Mouse (Mus musculus) B cell, adult 2 months (primary cell): ENCODE data around the gene St8sia6.

Experiments used
- DNase-seq, 2 experiments: peaks; one replicate each; pipeline ENCODE4 v3.0.0; 2022

St8sia6 gene

GRCm38 (mm10) chr2:13793969-13794363, at the start of gene St8sia6:
Gene St8sia6, minus strand, starts transcription at chr2:13794064.
- DNase-seq, result no peak

- DNase-seq, result no peak
Measured at GRCm38 (mm10) chr2:13836310-13836709, 42.4 kb upstream of the St8sia6 start.

- no peak for DNase-seq
Measured at GRCm38 (mm10) chr2:13834989-13835388, 41.1 kb upstream of the St8sia6 start.

- DNase-seq, result no peak
Measured at GRCm38 (mm10) chr2:13816645-13817044, 22.8 kb upstream of the St8sia6 start.

- DNase-seq, result no peak
Measured at GRCm38 (mm10) chr2:13808593-13808992, 14.7 kb upstream of the St8sia6 start.

- no peak for DNase-seq
Measured at GRCm38 (mm10) chr2:13808008-13808407, 14.1 kb upstream of the St8sia6 start.

GRCm38 (mm10) chr2:13806120-13806519, 12.3 kb upstream of the St8sia6 start:
- DNase-seq, result peak; percentile 19 to 20

GRCm38 (mm10) chr2:13800639-13801038, 6.8 kb upstream of the St8sia6 start:
- DNase-seq, result no peak

GRCm38 (mm10) chr2:13794446-13794845, 582 bp upstream of the St8sia6 start:
- DNase-seq, result no peak

GRCm38 (mm10) chr2:13793054-13793968, 553 bp downstream of the St8sia6 start:
- DNase-seq, result peak; percentile 50 to 51

- peak in 1 of 2 experiments; percentile 14 for DNase-seq
Measured at GRCm38 (mm10) chr2:13792256-13793005, 1.4 kb downstream of the St8sia6 start.

- DNase-seq, result no peak
Measured at GRCm38 (mm10) chr2:13791598-13791997, 2.3 kb downstream of the St8sia6 start.

GRCm38 (mm10) chr2:13789365-13789764, 4.5 kb downstream of the St8sia6 start:
- DNase-seq, result peak in 1 of 2 experiments; percentile 9

GRCm38 (mm10) chr2:13786577-13787168, 7.2 kb downstream of the St8sia6 start:
- no peak for DNase-seq

GRCm38 (mm10) chr2:13785992-13786391, 7.9 kb downstream of the St8sia6 start:
- peak; percentile 29 to 30 for DNase-seq

- no peak for DNase-seq
Measured at GRCm38 (mm10) chr2:13785247-13785646, 8.6 kb downstream of the St8sia6 start.

GRCm38 (mm10) chr2:13784448-13784847, 9.4 kb downstream of the St8sia6 start:
- no peak for DNase-seq

- no peak for DNase-seq
Measured at GRCm38 (mm10) chr2:13777032-13777431, 16.8 kb downstream of the St8sia6 start.

GRCm38 (mm10) chr2:13776453-13776852, 17.4 kb downstream of the St8sia6 start:
- no peak for DNase-seq

GRCm38 (mm10) chr2:13775056-13775455, 18.8 kb downstream of the St8sia6 start:
- DNase-seq, result no peak

GRCm38 (mm10) chr2:13768524-13768923, 25.3 kb downstream of the St8sia6 start:
- no peak for DNase-seq

GRCm38 (mm10) chr2:13767532-13768411, 26.1 kb downstream of the St8sia6 start:
- no peak for DNase-seq
